Mouse (Mus musculus): ENCODE measurements around the gene Tmem219.

GRCm38 (mm10) chr7:126845516-126845915, 77.2 kb downstream of the Tmem219 start:
- TF ChIP-seq CTCF (IDR thresholded peaks at IDR 0.05) (no peak), POLR2A (IDR thresholded peaks at IDR 0.05; ENCODE audit: insufficient read depth, low read depth, low read length) (no peak)

All from heart, adult 2 months (tissue).